Mouse (Mus musculus) left cerebral cortex, postnatal 25 days (tissue): ENCODE data around the gene Tmod2. TPM values are rescaled to one million over a fixed set of nuclear protein-coding genes. Genes with fewer than 3 reads are reported as not detected.

Experiments
- DNase-seq, 2 experiments: peaks; one replicate each; pipeline ENCODE4 v3.0.0; 2022; ENCODE audit warnings: low spot score in 2 of 2, mixed read lengths in 1 of 2
- intact Hi-C: fragments of 180-260 bp; cut with DNase I; formaldehyde crosslinking; loops from one replicate; pipeline ENCODE4 v1.15.1; 2025
- total RNA-seq, 2 experiments: library from RNA; stranded (reverse); gene quantifications; 2 replicates each; pipeline ENCODE4 v1.2.3; 2021

Tmod2 gene
- total RNA-seq, 2 experiments from 2014 or later = 376 to 383 TPM

DNA sequence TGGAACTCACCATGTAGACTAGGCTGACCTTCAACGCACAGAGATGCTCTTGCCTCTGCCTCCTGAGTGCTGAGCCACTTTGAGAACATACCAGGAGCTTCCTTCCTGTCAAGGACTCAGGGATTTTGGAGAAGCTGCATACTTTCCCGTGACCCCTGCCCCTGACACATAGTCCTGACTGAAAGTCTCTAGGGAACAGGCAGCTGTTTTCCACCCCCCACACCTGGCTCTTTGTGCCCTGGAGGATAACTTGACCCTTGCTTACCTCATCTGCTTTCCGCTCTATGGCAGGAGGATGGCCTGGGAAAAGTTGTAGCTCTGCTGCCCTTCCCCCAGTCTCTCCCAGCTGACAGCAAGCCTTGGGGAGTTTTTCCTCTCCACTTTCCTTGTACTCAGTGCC lies 93.4 kb downstream of the Tmod2 start:
- no peak for DNase-seq
- intact Hi-C loops = loop anchor here (5.0 kb wide), 2 partner anchors 155 to 235 kb away; no protein-coding TSS in a partner anchor

Other genes starting within 250 kb of the Tmod2 start
- gene Mapk6, start 201.3 kb downstream of the Tmod2 start, total RNA-seq = 10 to 100 TPM; 73.1 to 74.8 TPM
- gene Leo1, start 169.8 kb downstream of the Tmod2 start, total RNA-seq = 10 to 100 TPM; 25.5 to 29.1 TPM
- 10 to 100 TPM; 47.2 to 53.0 TPM for gene Tmod3, start 51.7 kb downstream of the Tmod2 start, total RNA-seq
- gene Lysmd2, start 14.4 kb upstream of the Tmod2 start, total RNA-seq = 10 to 100 TPM; 68.1 to 69.2 TPM
- gene Scg3, start 72.7 kb upstream of the Tmod2 start, total RNA-seq = 100 to 1,000 TPM; 296 to 315 TPM
- gene Bmp5, start 164.0 kb upstream of the Tmod2 start, total RNA-seq = 1 to 10 TPM; 1.3 TPM